Mouse (Mus musculus) WW6 (cell line): ENCODE results near the gene Tap2.

ENCODE experiments used
- DNase-seq: peaks from one replicate; pipeline ENCODE4 v3.0.0-alpha.2; 2013; ENCODE audit warnings: low read depth, low spot score

Tap2 gene

DNA sequence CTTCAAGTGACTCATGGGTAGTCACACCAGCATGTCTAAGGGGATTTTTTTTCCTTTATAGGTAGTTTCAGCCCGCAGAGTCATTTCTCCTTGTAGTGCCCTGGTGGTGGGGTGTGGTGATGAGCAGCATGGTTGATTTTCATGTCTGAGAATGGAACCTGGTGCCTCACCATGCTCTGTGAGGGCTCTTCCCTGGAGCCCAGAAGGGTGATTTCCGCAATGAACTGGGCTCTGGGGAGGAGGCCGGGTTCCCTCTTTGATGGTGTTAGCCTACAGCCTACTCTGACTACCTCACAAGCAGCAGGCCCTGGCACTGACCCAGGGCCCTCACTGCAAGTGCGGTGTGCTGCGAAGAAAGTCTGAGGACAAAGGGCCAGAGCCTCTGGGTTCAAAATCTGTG lies at the start of gene Tap2:
Gene Tap2, plus strand, starts transcription at position 84 of the 400 bp plus-strand sequence.
- no peak for DNase-seq

DNA sequence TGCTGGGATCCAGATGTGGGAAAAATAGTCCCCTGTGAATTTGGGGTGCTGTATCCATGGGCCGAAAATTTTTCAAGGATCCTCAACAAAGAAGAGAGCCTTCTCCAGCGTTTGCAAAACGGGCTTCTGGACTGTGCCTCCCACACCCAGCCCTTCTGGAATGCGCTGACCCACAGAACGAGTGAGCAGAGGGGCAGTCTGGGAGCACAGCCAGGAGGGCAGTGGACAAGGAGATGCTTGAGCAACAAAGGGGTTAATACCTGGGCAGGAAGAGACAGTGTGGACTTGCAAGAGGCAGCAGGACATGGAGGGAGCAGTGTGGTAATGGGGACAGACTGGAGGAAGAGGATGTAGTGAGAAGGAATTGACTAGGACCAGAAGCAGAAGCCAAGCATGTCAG lies 47.8 kb upstream of the Tap2 start:
- no peak for DNase-seq

GRCm38 (mm10) chr17:34164202-34164895 lies 39.0 kb upstream of the Tap2 start:
- no peak for DNase-seq

GRCm38 (mm10) chr17:34165033-34165730 lies 38.1 kb upstream of the Tap2 start:
- no peak for DNase-seq

DNA sequence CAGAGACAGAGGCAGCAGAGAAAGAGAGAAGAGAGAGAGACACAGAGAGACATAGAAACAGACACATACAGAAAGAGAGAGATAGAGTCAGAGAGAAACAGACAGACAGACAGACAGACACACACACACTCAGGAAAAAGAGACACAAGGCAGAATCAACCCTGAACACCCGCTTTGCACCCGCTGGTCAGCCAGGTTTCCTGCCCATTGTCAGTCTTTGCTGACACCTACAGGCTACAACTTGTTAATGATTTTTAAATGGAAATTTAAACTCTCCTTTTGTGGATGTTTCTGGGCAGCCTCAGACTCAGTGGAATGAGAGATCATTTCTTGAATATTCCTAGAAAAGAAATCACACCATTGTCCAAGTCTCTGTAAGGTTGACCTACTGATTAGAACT lies 34.0 kb upstream of the Tap2 start:
- no peak for DNase-seq

DNA sequence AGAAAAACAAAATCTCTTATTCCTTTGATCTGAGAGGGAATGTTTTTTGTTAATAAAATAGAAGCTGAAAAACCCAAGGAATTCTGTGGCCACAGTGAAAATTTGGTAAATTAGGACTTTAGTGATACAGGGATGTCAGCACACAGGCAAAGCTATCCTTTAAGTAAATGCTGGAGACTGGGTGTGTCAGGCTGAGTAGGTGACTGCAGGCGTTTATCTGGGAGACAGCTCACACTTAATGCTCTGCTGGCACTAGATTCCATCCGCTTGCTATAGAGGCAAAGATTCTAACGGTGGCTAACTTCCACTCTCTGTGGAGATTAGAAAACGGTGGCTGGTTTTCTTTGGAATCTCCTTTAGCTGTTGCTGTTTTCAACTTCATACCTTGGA lies 32.8 kb upstream of the Tap2 start:
- DNase-seq, result no peak

- DNase-seq, result no peak
These were observed 32.3 kb upstream of the Tap2 start for GRCm38 (mm10) chr17:34170877-34171498.

DNA sequence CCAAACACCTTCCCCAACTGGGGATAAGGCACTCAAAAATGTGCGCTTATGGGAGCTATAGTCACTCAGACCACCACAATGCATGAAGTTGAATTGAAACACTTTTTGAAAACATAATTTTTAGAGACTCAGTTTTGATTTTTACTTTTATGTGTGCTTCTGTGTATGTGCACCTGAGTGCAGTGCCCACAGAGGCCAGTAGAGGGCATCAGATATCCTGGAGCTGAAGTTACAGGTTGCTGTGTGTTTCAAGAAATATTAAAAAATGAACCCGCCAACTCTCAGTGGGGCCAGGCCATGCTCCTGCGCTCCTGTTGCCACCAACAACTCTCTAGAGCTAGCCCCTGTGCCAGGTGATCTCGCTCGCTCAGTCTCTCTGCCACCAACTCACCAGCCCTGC lies 30.8 kb upstream of the Tap2 start:
- no peak for DNase-seq

GRCm38 (mm10) chr17:34174075-34174474 lies 29.3 kb upstream of the Tap2 start:
- DNase-seq, result no peak

GRCm38 (mm10) chr17:34177179-34177578 lies 26.1 kb upstream of the Tap2 start:
- no peak for DNase-seq

DNA sequence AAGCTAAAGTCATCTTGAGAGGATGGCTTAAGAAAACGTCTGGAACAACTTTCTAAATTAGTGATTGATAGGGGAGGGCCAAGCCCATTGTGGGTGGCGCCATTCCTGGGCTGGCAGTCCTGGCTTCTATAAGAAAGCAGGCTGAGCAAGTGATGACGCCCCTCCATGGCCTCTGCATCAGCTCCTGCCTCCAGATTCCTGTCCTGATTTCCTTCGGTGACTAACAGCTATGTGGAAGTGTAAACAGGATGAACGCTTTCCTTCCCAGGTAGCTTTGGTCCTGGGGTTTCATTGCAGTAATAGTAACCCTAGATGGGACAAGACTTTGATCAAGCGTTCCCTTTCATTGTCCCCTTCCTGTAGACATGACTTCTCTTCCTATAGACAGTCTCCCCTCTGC lies 24.3 kb upstream of the Tap2 start:
- DNase-seq, result no peak

GRCm38 (mm10) chr17:34179913-34180859 lies 23.1 kb upstream of the Tap2 start:
- no peak for DNase-seq

DNA sequence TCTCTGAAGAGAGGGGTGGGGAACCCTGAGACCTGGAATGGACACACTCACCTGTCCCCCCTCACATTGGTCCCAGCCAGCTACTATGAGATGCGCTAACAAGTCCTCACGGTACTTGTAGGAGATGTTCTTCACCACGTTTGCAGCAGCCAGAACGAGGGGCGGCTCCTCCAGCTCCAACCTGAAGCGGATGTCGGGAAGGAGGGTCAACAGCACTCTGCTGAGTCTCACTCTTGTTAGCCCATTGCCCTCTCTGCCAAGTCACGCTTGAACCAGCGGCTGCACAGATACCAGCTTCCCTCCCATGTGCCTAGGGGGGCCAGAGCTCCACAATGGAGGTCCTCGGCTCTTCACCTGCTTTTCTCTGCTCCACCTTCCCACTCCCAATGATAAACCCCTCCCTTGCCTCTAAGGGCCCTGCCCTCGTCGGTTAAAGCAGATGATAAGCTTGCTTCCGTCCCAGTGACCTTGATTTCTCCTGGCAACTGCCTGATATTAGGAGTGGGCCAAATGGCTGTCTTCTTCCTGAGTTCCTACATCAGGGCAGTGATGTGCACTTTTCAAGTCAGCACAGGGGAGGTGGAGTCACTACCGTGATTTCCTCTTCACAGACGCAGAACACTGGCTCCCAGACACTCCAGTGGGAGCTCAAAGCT lies 19.6 kb upstream of the Tap2 start:
- no peak for DNase-seq

GRCm38 (mm10) chr17:34185526-34185925 lies 17.8 kb upstream of the Tap2 start:
- no peak for DNase-seq

DNA sequence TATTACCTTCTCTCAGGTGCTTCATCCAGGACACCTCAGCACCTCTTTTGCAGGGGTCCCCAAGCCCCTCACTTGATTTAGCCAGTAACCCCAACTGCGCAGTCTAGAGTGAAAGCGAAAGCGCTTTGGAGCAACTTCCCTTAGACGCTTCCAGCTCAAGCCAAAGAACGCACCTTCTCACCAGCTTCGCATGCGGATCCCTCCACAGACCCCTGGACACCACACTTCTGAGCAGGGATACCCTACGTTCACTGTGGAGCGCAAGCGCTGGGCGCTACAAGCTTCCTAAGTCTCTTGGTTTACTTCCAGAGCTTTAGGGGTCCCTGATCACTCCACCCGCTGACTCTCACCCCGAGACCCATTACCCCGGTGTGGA lies 16.5 kb upstream of the Tap2 start:
- DNase-seq, result no peak

- peak; percentile 93 for DNase-seq
These were observed 15.9 kb upstream of the Tap2 start, which contains the start of the genes Tap1 and Psmb9 for GRCm38 (mm10) chr17:34187261-34187916. TSS of gene Tap1 (plus strand) at chr17:34187553. TSS of gene Psmb9 (minus strand) at chr17:34187764.

DNA sequence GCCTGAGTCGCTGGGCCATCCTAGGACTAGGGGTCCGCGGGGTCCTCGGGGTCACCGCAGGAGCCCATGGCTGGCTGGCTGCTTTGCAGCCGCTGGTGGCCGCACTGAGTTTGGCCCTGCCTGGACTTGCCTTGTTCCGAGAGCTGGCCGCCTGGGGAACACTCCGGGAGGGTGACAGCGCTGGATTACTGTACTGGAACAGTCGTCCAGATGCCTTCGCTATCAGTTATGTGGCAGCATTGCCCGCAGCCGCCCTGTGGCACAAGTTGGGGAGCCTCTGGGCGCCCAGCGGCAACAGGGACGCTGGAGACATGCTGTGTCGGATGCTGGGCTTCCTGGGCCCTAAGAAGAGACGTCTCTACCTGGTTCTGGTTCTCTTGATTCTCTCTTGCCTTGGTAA lies 15.3 kb upstream of the Tap2 start:
- no peak for DNase-seq

GRCm38 (mm10) chr17:34188986-34189385 lies 14.3 kb upstream of the Tap2 start:
- DNase-seq, result no peak

DNA sequence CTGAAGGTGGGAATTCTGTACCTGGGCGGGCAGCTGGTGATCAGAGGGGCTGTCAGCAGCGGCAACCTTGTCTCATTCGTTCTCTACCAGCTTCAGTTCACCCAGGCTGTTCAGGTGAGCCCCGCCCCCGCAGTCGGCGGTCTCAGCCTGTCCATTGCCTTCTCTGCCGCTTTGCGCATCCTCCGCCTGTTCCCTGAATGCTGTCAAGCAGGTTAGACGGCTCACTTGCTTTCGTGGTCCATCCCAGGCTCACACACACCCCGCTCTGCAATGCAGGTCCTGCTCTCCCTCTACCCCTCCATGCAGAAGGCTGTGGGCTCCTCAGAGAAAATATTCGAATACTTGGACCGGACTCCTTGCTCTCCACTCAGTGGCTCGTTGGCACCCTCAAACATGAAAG lies 10.5 kb upstream of the Tap2 start:
- no peak for DNase-seq

DNA sequence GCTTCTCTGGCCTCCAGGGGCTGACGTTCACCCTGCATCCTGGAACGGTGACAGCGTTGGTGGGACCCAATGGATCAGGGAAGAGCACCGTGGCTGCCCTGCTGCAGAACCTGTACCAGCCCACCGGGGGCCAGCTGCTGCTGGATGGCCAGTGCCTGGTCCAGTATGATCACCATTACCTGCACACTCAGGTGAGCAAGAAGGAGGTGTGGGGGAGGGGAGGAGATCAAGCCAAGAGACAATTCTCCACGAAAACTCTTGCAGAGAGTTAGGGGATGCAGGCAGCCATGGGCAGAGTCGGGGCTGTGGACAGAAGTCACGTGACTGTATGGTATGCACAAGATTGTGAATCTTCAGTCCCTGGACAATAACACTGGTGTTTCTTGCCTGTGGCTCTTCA lies 9.9 kb upstream of the Tap2 start:
- no peak for DNase-seq

- DNase-seq, result no peak
These were observed 8.6 kb upstream of the Tap2 start for GRCm38 (mm10) chr17:34194723-34195122.
